Mouse (Mus musculus) induced T-regulatory cell, adult 2 months (primary cell): ENCODE data around the gene Ghrl.
"Not testable (repeated sequence)": the region's sequence is repeated elsewhere in the genome, so short reads cannot be mapped to it uniquely, and the experiment has no call there.

ENCODE experiments used
- DNase-seq: peaks from one replicate; pipeline ENCODE4 v3.0.0-alpha.2; 2012; ENCODE audit warnings: low read depth

Ghrl gene

DNA sequence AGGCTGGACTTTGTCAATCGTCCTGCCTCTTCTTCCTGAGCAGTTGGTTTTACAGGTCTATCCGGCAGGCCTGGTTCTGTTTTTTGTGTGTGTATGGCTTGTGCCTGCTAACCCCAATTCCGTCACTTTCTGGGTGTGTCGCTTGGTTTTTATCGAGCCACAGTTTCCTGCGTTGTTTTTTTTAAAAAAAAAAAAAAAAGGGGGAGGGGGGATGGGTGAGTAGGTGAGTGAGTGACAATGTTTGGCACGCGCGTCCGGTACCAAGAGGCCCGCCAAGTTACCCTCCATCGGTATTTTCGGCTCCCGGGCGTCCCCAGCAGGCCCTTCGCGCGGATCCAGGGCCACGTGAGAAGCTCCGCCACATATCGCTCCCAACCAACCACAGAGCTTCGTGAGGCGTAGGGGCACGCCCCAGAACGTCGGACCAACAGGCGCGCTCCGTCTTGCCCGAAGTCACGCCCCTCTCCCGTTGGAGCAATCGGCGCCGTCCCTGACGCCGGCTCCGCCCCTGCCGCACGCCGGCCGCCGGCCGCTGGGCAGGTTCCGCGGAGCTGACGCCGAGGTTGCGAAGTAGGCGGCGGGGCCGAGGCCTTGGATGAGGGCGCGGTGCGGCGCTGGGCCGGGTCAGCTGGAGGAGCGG lies 23.0 kb downstream of the Ghrl start, which contains the start of gene Tatdn2:
Gene Tatdn2 (plus strand): TSS at position 469 of the 640 bp plus-strand sequence.
- DNase-seq, result peak; percentile 98

DNA sequence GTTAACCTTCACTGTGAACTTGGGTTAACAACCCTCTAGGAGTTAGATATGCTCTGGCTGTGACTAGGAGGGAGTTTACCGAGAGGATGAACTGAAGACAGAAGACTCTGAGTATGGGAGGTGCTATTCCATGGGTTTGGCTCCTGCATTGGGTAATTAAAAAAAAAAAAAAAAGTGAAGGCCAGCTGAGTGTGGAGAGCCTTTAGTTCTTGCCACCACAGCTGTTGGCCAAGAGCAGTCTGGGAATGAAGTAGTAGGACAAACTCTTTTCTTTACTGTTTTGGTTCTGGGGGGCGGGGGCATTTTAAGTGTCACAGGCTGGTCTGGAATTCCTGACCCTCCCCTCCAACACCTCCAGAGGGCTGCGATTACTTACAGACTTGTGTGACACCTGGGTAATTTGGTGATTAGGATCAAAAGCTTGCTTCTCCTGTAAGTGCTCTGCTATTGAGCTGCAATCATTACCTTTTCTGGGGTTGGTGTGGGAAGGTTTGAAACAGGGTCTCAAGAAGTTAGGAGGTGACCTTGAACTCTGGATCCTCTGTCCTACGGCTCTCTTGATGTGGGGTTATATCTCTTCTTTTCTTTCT lies 23.8 kb downstream of the Ghrl start:
- DNase-seq, result peak; percentile 64

DNA sequence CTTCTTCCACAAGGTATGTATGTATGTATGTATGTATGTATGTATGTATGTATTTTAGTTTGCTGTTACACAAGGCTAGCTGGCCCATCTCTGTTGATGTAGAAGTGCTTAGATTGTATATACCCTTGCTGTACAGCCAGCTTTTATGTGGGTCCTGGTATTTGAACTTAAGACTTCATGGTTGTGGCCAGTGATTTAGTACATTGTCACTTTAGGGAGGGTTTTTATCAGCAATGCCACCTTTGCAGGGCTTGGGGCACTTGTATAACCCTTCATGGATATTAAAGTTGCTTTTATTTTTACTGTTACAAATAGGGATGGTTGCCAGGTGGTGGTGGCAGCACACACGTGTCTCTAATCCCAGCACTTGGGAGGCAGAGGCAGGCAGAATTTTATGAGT lies 24.5 kb downstream of the Ghrl start:
- peak; percentile 57 for DNase-seq

DNA sequence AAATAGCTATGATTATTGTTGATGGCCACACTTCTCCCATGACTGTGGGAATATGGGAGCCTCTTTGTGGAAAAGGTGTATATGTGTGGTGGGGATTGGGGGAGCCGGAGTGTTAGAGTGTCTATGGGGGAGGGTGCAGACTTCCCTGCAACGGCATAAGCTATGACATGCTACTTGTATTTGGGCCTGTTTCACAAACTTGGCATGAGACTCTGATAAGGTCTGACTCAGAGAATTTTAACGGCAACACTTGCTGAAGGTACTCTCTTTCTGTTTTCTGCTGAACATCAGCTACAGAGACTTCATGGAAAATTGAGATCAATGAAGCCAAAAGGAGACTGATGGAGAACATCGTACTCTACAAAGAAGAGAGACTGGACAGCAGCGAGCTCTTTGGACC lies 26.3 kb downstream of the Ghrl start:
- DNase-seq, result no peak

DNA sequence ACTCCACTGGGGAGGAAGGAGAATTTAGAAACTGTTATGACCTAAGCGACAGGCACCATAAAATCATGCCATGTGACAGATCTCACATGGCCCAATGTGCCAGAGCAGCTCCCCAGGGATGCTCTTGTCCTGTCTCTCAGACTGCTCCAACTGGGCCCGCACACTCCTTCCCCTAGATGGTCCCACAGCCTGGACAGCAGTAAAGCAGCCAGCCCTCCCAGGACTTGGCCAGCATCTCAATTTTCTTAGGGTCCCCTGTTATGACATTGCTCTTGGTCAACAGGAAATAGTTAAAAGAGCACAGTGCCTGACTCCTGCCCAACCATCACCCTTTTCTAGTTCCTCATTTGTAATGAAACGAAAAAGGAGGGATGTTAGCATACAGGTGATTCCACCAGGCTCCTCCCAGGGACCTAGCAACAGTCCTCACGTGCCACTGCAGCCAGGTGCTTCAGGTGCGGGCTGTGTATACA lies 27.0 kb downstream of the Ghrl start:
- no peak for DNase-seq

DNA sequence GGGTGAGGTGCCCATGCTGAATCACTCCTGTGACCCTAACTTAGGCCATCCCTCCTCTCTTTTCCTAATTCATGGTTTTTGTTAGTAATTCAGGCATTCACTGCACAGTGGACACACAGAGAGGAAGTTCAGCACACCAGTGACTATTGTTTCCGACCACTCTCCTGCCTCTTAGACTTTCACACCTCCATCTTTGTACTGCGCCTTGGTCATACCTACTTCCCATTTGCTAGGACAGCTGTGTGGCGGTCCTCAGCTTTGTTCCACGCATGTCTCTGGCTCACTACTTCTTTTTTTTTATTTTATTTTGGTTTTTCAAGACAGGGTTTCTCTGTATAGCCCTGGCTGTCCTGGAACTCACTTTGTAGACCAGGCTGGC lies 28.6 kb downstream of the Ghrl start:
- DNase-seq, result no peak

DNA sequence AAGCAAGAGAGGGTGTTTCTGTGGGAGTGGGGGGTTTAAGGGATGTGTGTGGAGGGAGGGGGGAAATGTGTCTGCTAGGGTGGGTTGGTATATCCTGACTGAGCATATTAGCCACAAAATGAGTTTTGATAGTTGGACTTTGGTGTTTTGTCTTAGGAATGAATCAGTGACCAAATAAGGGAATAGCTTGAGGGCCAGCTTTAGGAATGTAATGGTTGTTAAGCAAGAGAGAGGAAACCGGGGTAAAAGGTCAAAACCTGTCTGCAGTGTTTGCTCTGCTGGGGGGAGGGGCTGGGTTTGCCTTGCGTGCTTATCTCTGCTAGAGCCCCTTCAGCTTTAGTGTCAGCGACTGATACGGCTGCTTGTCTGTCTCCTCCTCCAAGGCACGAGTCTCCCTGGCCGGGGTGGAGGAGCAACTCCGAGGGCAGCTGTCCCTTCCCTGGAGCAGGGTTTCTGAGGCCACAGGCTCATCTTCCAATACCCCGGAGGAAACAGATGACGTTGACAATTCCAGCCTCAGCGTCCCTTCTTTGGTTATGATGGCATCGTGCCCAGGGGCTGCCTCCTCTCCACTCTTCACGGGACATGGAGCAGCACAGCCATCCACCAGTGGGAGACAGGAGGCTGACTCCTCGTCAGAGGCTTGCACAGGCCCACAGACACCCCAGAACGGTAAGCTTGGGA lies 29.1 kb downstream of the Ghrl start:
- DNase-seq, result peak; percentile 63

DNA sequence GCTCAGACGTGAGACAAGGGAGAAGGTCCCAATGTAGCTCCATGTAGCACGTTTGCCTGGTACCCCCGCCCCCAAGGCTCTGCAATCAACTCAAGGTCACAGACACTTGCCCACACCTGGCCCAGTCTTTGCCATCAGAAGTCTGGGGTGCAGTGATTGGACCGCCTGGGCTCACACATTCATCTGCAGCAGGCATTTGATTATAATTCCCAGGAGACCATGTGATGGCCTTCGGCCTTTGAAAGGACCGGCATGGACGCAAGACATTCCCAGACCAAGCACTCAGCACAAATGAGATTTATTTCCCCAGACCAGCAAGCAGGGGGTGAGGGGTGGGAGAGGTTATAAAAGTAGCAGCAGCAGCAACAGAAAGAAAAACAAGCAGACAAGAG lies 29.7 kb downstream of the Ghrl start:
- no peak for DNase-seq

DNA sequence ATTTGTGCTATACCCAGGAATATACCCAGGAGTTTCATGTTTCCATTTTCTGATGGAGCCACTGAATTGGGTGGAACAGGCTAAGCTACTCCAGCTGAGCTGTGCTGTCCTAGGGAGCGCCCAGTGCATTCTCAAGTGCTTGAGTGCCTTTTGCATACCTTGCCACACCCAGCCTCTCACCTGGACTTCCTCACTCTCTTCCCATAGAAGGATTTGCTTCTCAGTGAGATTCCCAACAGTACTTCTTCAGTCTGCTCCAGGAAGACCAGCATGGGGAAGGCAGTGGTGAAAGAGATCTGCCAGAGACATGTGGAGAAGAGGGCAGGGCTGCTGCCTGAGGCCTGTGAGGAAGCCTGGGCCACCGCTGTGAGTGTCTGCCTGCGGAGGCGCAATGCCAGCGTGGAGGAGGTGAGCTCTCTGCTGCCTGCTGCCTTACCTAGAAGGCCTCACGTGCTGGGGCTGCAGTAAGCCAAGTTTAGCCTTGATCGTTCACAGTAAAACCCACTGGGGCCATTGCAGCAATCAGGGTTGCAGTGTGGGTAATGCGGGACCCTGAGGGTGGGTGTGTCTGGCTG lies 33.0 kb downstream of the Ghrl start:
- no peak for DNase-seq

DNA sequence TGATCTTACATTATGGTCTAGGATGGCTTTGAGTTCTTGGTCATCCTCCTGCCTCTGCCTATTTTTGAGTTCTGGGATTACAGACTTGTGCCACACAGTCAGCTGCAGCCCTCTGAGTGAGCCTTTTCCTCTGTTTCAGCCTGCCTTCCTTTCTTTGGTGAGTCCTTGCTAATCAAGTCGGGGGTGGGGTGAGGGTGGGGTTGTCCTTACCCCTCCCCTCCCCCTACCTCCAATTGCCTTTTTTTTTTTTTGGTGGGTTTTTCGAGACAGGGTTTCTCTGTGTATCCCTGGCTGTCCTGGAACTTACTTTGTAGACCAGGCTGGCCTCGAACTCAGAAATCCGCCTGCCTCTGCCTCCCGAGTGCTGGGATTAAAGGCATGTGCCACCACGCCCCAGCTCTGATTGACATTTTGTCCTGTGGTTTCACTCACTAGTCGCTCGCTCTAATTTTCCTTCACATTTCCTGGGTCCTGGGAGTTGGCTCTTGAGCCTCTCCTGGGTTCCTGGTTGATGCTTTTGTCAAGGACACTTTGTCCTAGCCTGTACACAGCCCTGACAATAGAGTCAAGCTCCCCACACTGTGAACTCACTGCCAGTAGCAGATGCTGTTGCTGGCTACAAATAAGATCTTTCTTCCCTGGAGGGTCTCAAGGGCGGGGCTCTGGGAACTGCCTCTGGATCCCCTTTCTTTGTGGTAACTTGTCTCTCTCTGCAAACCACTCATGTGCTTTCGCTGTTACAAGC lies 36.4 kb downstream of the Ghrl start:
- no peak for DNase-seq

DNA sequence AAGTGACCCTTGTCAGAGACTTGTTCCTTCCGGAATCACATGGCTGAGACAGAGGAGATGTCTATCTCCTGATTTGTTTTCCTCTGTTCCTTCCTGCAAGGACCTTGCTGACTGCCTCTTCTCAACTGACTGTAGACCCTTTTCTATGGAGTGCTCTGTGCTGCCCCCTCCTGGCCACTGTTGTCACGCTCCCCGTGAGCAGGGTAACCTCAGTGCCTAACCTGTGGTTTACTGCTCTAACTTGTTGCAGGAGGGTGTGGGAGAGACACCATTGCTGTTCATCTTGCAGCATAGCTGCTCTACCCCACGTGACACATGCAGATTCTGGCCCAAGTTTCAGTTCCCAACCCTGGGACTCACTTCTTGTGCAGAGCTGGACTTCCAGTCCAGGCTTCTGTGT lies 38.4 kb downstream of the Ghrl start:
- DNase-seq, result peak; percentile 93

DNA sequence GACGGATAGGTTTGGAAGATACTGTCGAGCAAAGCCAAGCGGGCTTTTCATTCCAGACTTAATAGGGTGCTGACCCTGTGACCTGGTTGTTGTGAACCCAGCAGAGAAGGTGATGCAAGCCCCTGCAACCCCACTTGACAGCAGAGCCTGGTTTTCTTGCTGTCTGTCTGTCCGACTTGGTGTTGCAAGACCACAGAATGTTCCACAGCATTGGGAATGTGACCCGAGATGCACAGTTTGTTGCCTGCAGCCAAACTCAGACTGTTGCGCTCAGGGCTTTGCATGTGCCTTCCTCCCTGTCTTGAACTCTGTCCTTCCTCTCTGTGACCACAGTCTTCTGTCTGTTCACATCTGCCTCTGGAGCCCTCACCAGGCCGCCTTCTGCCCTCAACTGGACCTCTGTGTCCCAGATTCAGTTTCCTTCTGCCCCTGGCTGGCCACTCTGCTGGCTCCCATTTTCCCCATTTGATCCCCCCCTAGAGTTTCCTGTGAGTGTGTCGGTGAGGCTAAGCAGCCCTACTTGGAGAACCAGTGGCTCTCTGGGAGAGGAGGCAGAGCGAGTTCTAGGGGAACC lies 39.6 kb downstream of the Ghrl start:
- DNase-seq, result no peak

DNA sequence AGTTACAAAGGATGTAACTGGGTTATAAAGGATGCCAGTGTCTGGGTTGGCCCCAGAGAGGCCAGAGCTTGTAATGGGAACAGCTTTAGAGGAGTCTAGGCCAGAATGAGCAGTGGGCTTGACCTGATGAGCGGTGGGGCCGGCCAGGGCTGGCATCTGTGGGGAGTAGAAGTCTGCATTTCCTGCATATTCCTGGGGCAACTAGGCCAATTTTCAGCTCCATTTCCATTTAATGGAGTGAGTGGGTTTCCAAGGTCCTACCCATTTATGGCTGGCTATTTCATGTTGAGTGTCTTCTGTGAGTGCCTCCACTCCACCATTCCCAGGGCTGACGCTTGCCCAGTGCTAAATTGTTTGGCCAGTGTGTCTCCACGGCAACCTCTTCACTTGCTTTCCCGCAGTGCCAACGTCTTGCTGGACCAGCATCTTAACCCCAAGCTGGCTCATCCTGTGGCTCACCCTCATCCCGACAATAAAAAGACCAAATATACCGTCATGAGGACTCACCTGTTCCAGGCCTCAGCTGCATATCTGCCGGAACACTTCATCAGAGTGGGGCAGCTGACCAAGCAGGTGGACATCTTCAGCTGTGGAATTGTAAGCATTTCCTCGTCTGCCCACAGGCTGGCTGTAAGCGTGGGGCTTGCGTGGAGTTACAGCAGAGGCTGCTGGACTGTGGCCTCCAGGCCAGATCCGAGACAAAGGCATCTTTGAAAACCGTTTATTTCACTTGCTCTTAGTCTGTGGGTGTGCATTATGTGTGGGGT lies 41.3 kb downstream of the Ghrl start:
- no peak for DNase-seq

DNA sequence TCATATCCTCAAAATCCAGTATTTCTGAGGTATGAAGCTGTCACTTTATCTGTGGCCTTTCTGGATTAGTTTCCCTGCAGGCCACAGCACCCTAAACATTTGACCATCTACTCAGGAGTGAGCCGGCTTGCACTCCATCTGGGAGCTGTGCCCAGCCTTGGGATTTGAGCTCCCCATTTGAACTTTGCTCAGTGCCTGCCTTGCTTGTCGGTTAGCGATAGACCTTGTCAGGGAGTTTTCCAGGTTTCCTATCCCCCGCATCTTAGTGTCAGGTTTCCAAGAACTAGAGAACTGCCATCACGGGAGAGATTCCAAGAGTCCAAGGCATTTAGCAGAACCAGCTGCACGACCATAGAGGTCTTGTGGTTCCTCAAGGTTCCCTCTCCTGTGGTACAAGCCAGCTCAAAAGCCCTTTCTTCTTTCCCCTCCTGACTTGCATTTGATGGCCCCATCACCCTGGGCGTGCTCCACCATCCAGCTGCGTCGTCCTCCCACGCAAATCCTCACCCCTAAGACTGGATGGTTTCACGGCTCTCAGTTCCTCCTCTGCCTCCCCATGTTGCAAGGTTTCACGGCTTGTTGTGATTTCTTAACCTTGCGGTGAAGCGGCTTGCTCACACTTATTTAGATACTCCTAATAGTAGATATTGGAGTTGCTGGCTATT lies 42.5 kb downstream of the Ghrl start:
- DNase-seq, result no peak

DNA sequence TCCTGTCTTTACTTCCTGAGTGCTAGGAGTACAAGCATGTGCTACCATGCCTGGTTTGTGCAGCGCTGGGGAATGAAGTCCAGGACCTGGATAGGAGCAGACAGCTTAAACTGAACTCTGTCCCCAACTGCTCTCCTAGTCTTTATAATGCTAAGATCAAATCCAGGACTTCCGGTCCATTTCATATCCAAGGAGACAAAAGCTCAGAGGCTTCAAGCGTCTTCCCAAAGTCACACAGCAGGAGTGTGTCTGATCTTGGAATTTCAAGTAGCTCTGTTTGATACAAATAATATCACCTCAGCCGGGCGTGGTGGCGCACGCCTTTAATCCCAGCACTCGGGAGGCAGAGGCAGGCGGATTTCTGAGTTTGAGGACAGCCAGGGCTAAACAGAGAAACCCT lies 43.7 kb downstream of the Ghrl start:
- no peak for DNase-seq

DNA sequence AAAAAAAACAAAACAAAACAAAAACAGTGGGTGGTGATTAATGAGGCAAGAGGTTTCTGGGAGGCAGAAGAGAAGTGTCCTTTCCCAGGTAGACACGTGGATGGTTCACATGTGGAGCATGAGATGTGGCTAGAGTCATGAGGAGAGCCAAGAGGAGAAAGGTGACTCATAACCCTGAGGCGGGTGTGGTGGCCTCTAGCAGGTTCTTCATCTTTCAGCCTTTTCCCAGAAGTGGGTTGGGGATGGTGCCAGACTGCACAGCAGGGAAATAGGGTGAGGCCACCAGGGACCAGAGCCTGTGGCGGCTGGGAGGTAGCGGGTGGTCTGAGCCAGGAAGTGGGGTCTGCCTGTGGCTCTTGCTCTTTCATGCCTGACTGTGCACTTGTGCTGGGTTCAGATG lies 44.4 kb downstream of the Ghrl start:
- peak; percentile 39 for DNase-seq

DNA sequence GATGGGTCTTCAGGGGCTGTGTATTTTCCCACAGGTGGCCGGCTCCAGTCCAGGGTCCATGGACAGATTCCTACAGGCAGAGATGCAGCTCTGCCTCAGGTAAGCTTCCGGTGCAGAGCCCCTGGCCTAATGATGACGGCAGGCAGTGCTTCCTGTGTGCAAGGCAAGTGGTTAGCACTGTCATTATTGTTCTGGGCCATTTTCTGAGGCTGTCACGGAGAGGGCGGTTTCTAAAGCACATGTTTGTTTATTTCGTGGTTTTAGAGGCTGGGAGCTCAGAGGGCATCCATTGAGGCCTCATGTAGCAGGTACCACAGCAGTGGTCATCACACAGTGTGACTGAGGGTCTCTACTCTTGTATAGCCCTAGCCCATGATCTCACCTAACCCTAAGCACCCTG lies 46.7 kb downstream of the Ghrl start:
- DNase-seq, result peak; percentile 71

DNA sequence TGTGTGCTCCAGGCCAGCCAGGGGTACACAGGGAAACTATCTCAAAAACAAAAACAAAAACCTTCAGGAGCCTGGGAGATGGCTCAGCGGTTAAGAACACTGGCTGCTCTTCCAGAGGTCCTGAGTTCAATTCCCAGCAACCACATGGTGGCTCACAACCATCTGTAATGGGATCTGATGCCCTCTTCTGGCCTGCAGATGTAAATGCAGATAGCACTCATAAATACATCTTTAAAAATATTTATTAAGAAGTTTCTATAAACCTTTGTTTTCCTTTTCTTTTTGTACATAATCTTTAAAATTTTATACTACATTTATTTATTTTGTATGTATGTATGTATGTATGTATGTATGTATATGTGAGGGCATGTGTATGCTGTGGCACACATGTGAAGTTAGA lies 47.7 kb downstream of the Ghrl start:
- not testable (repeated sequence) for DNase-seq

DNA sequence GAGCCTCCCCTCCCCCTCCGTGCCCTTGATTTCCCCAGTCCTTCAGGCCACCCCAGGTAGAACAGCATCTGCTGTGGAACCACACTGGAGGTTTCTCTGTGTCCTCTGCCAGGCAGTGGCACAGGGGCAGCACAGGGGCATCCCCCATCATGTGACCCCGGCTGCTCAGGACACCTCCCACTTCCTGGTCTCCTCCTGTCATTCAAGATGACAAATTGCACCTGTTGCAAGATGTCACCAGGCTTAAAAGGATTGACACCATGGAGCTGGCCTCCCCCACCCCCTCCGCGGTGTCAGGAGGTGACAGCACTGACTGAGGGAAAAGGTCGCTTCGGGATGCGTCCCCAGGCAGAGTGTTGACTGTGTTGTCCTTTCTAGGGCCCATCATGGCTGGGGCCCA lies 49.9 kb downstream of the Ghrl start:
- peak; percentile 93 for DNase-seq

DNA sequence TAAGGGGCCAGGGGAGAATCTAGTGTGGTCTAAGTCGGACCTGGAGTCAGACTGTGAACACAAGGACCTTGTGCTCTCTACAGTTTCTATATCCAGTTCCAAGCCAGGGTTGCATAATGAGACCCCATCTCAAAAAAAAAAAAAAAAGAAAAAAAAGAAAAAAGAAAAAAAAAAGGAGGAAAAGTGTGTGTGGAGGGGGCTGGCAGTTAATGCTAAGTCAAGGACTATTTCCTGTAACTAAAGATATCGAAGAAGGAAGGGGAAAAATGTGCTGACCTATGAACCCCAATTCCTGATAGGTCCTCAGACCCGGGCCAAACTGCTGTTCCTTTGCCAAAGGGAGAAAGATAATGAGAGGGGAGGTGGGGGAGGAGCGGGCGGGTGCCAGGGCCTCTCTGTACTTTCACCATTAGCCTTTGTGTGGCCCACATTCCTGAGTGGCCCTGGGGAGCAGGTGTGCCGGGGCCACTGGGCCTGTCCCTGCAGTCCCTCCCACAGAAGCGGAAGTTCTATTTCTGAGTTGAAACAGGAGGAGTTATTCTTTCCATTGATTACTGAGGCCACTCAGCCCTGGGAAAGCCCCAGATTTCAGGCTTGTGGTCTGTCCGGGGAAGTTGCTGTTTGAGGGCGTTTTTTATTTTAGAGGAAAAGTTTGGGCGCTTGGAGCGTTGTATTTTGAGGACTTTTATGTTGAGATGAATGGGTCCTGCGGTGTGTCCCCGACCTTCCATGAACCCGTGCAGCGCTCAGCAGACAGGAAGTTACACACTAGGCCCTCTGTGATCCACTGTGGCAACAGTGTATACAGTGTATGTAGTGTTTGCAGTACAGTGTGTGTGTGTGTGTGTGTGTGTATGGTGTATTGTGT lies 51.2 kb downstream of the Ghrl start:
- DNase-seq, result peak; percentile 93
